Mouse (Mus musculus): ENCODE measurements around the gene Rtp2. TPM values are rescaled to one million over a fixed set of nuclear protein-coding genes. Genes with fewer than 3 reads are reported as not detected.
A peak's percentile ranks its signal among the peaks of the same experiment; 100 is the strongest.

Rtp2 gene
- polyA plus RNA-seq, 1 experiment from 2014 or later = not detected

DNA sequence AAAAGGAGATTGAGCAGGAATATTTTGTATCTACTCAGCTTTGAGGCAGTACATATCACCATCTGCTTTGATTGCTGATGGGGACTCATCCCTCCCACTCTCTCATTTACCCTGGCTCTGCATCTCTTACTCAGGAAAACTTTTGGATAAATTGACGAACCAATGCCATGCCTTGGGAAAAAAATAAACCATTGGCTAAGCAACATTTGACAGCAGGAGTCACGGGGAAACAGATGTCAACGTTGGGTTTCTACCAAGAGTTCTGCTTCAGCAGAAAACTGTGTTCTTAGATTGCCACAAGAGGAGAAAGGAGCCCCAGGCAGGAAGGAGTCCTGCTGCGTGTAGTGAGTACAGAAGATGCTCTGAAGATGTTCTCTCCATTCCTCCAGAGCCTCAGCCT is 32.1 kb downstream of the Rtp2 start:
- 86% methylated on average over 4 of the region's 4 CpGs for WGBS
- DNase-seq (ENCODE audit: low spot score) = no peak
- Histone ChIP-seq H3K27ac (no peak overlapping the region), H3K4me2 (replicated peaks) (no peak overlapping the region), H3K27me3 (ENCODE audit: control insufficient read depth, insufficient read depth, low read length) (no peaks in the 10 kb centered on the region), H3K4me3 (replicated peaks; ENCODE audit: low read length) (no peak overlapping the region), H3K36me3 (replicated peaks; ENCODE audit: control insufficient read depth, insufficient read depth) (no peaks in the 10 kb centered on the region), H3K9me3 (ENCODE audit: control insufficient read depth, low read length) (no peaks in the 10 kb centered on the region), H3K4me1 (replicated peaks; ENCODE audit: control insufficient read depth, insufficient read depth, low read length) (peaks cover 13% of the 10 kb centered on the region), H3K9ac (no peak overlapping the region)
- ATAC-seq (ENCODE audit: low FRiP score) = no peak

- Histone ChIP-seq H3K9ac (no peak overlapping the region), H3K36me3 (replicated peaks; ENCODE audit: control insufficient read depth, insufficient read depth) (no peaks in the 10 kb centered on the region), H3K4me1 (replicated peaks; ENCODE audit: control insufficient read depth, insufficient read depth, low read length) (peaks cover 13% of the 10 kb centered on the region), H3K4me3 (replicated peaks; ENCODE audit: low read length) (no peak overlapping the region), H3K9me3 (ENCODE audit: control insufficient read depth, low read length) (no peaks in the 10 kb centered on the region), H3K27ac (no peak overlapping the region), H3K27me3 (ENCODE audit: control insufficient read depth, insufficient read depth, low read length) (no peaks in the 10 kb centered on the region), H3K4me2 (replicated peaks) (peak overlapping the region; percentile 46)
- WGBS = 15% methylated on average over 12 of the region's 12 CpGs
- DNase-seq (ENCODE audit: low spot score) (peak; percentile 91), ATAC-seq (ENCODE audit: low FRiP score) (peak; percentile 86)
Observed at GRCm38 (mm10) chr16:23898840-23899239, 33.4 kb downstream of the Rtp2 start.

DNA sequence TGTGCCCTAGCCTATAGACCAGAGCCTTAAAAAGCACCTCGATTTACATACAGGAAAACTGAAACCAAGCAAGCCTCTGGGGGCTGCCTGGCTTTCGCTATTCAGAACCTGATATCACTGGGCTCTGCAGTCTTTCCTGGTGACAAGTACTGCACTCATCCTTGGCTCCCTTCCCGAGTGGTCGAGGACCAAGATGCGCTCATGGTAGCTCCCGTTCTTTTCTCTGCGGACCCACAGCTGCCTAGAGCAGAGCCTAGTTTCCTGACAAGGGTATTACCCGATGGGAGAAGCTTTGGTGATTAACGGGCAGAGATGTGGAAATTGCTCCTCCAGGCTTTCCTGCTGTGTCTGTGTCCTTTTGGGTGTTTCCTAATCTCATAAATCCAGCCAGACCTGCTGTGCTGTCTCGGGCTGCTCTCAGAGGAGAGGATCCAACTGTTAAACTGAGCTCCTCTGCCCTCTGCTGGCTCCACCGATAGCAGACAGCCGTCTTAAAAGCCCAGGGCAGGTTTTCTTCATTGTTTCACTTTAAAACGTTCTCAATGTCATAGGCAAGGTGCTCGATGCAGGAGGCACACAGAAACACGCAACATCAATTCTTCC is 34.1 kb downstream of the Rtp2 start:
- no peaks in the 10 kb centered on the region for H3K9me3 ChIP-seq (ENCODE audit: control insufficient read depth, low read length)
- WGBS = 11% methylated on average over 15 of the region's 15 CpGs
- 0 out of 2 replicates have a peak overlapping the region, but pooled peaks have one; percentile 32 for H3K27ac ChIP-seq
- peak overlapping the region; percentile 46 for H3K4me2 ChIP-seq (replicated peaks)
- ATAC-seq (ENCODE audit: low FRiP score) (peak; percentile 92), DNase-seq (ENCODE audit: low spot score) (peak; percentile 83)
- no peaks in the 10 kb centered on the region for H3K27me3 ChIP-seq (ENCODE audit: control insufficient read depth, insufficient read depth, low read length)
- H3K36me3 ChIP-seq (replicated peaks; ENCODE audit: control insufficient read depth, insufficient read depth) = no peaks in the 10 kb centered on the region
- H3K4me3 ChIP-seq (replicated peaks; ENCODE audit: low read length) = peak overlapping the region; percentile 6; the same call in 1 of the 2 replicates
- peaks cover 13% of the 10 kb centered on the region for H3K4me1 ChIP-seq (replicated peaks; ENCODE audit: control insufficient read depth, insufficient read depth, low read length)
- peak overlapping the region; percentile 39 for H3K9ac ChIP-seq

DNA sequence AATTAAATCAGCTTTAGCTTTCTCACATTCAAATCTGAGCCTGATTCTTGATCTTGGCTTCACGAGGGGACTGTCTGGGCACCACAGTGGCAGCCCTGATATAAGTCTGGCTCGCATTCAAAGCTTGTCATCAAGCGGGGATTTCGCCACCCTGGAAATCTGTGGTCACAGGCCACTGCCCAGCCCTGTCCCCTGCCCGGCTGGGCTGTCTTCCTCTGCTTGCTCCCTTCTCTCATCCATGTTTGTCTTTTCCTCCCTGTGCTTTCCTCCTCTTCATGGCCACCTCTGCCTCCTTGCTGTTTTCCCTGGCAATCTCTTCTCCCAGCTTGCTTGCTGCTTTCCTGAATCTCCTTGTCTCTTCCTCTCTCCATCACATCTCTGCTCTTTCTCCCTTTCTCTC is 34.7 kb downstream of the Rtp2 start:
- H3K36me3 ChIP-seq (replicated peaks; ENCODE audit: control insufficient read depth, insufficient read depth) = no peaks in the 10 kb centered on the region
- no peaks in the 10 kb centered on the region for H3K9me3 ChIP-seq (ENCODE audit: control insufficient read depth, low read length)
- H3K4me3 ChIP-seq (replicated peaks; ENCODE audit: low read length) = no peak overlapping the region
- 0 out of 2 replicates have a peak, but pooled peaks cover 5% of the 10 kb centered on the region for H3K27me3 ChIP-seq (ENCODE audit: control insufficient read depth, insufficient read depth, low read length)
- H3K9ac ChIP-seq = peak overlapping the region; percentile 39; the same call in 1 of the 2 replicates
- DNase-seq (ENCODE audit: low spot score) (no peak), ATAC-seq (ENCODE audit: low FRiP score) (no peak)
- peak overlapping the region; percentile 46 for H3K4me2 ChIP-seq (replicated peaks)
- 47% methylated on average over 5 of the region's 5 CpGs for WGBS
- no peak overlapping the region; the same call in 1 of the 2 replicates for H3K27ac ChIP-seq
- H3K4me1 ChIP-seq (replicated peaks; ENCODE audit: control insufficient read depth, insufficient read depth, low read length) = peaks cover 13% of the 10 kb centered on the region

DNA sequence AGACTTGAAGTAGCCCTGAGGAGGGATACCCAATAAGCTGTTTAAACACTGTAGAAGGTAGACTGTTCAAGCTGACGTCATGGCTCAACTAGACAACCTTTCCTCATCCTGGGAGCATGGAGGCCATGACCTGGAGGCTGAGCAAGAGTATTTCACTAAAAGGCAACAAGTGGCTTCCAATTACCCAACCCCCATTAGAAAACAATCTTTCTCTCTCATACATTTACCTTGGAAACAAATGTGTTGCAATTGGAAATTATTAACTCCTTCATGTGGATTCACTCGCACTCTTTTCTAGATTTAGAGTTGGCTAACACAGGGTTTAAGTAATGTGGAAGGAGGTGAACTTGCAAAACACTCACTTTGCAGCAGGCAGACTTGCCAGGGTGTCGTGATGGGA is 37.1 kb downstream of the Rtp2 start:
- Histone ChIP-seq H3K9me3 (ENCODE audit: control insufficient read depth, low read length) (no peaks in the 10 kb centered on the region), H3K9ac (no peak overlapping the region), H3K27ac (no peak overlapping the region), H3K36me3 (replicated peaks; ENCODE audit: control insufficient read depth, insufficient read depth) (no peaks in the 10 kb centered on the region), H3K27me3 (ENCODE audit: control insufficient read depth, insufficient read depth, low read length) (peaks cover 21% of the 10 kb centered on the region), H3K4me1 (replicated peaks; ENCODE audit: control insufficient read depth, insufficient read depth, low read length) (peaks cover 22% of the 10 kb centered on the region), H3K4me3 (replicated peaks; ENCODE audit: low read length) (no peak overlapping the region), H3K4me2 (replicated peaks) (no peak overlapping the region)
- no peak for ATAC-seq (ENCODE audit: low FRiP score)
- 88% methylated on average over 3 of the region's 3 CpGs for WGBS
- no peak for DNase-seq (ENCODE audit: low spot score)

GRCm38 (mm10) chr16:23890636-23891035 is 41.6 kb downstream of the Rtp2 start, which contains the start of gene Sst:
Sst (minus strand) TSS chr16:23890958.
- 4% methylated on average over 26 of the region's 26 CpGs for WGBS
- peak within 1 kb of the TSS; percentile 56 for H3K9ac ChIP-seq
- peaks cover 29% of the 10 kb centered on the region for H3K27me3 ChIP-seq (ENCODE audit: control insufficient read depth, insufficient read depth, low read length)
- H3K9me3 ChIP-seq (ENCODE audit: control insufficient read depth, low read length) = no peaks in the 10 kb centered on the region
- H3K4me1 ChIP-seq (replicated peaks; ENCODE audit: control insufficient read depth, insufficient read depth, low read length) = peaks cover 10% of the 10 kb centered on the region; the same call in 1 of the 2 replicates
- peak within 1 kb of the TSS; percentile 34 for H3K4me3 ChIP-seq (replicated peaks; ENCODE audit: low read length)
- H3K4me2 ChIP-seq (replicated peaks) = peak within 1 kb of the TSS; percentile 55
- H3K36me3 ChIP-seq (replicated peaks; ENCODE audit: control insufficient read depth, insufficient read depth) = no peaks in the 10 kb centered on the region
- DNase-seq (ENCODE audit: low spot score) (peak; percentile 38), ATAC-seq (ENCODE audit: low FRiP score) (0 out of 2 replicates have a peak, but pooled peaks have one; percentile 43)
- H3K27ac ChIP-seq = peak within 1 kb of the TSS; percentile 51

DNA sequence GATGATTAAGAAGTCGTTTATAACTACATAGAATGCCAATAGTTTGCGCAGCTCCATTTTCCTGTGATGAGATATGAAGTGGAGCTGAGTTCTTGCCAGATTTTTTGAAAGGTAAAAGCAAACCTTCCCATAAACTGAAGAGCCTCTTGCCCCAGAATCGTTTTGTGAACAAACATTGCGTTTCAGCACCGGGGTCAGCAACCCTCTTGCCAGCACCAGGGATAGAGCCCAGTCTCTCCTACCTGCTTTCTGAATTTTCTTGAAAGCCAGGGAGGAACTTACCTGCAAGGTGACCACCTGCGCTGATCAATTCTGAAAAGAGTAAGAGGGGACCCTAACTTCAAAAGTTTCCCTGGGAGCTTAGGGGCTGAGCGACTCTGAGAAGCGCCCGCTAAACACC is 42.0 kb downstream of the Rtp2 start:
- H3K4me2 ChIP-seq (replicated peaks) = peak overlapping the region; percentile 55
- H3K27me3 ChIP-seq (ENCODE audit: control insufficient read depth, insufficient read depth, low read length) = peaks cover 29% of the 10 kb centered on the region
- H3K4me1 ChIP-seq (replicated peaks; ENCODE audit: control insufficient read depth, insufficient read depth, low read length) = peaks cover 10% of the 10 kb centered on the region; the same call in 1 of the 2 replicates
- no peaks in the 10 kb centered on the region for H3K9me3 ChIP-seq (ENCODE audit: control insufficient read depth, low read length)
- H3K4me3 ChIP-seq (replicated peaks; ENCODE audit: low read length) = peak overlapping the region; percentile 34
- WGBS = 5% methylated on average over 9 of the region's 9 CpGs
- H3K36me3 ChIP-seq (replicated peaks; ENCODE audit: control insufficient read depth, insufficient read depth) = no peaks in the 10 kb centered on the region
- DNase-seq (ENCODE audit: low spot score) (no peak), ATAC-seq (ENCODE audit: low FRiP score) (no peak)
- H3K9ac ChIP-seq = peak overlapping the region; percentile 56
- peak overlapping the region; percentile 51 for H3K27ac ChIP-seq

GRCm38 (mm10) chr16:23887910-23888579 is 44.1 kb downstream of the Rtp2 start:
- WGBS = 35% methylated on average over 10 of the region's 10 CpGs
- H3K36me3 ChIP-seq (replicated peaks; ENCODE audit: control insufficient read depth, insufficient read depth) = no peaks in the 10 kb centered on the region
- H3K27me3 ChIP-seq (ENCODE audit: control insufficient read depth, insufficient read depth, low read length) = peaks cover 29% of the 10 kb centered on the region
- H3K9ac ChIP-seq = no peak overlapping the region
- ATAC-seq (ENCODE audit: low FRiP score) (peak; percentile 46; the same call in 1 of the 2 replicates), DNase-seq (ENCODE audit: low spot score) (no peak)
- no peak overlapping the region for H3K4me2 ChIP-seq (replicated peaks)
- no peaks in the 10 kb centered on the region for H3K9me3 ChIP-seq (ENCODE audit: control insufficient read depth, low read length)
- H3K27ac ChIP-seq = no peak overlapping the region; the same call in 1 of the 2 replicates
- no peak overlapping the region for H3K4me3 ChIP-seq (replicated peaks; ENCODE audit: low read length)
- H3K4me1 ChIP-seq (replicated peaks; ENCODE audit: control insufficient read depth, insufficient read depth, low read length) = peaks cover 16% of the 10 kb centered on the region; the same call in 1 of the 2 replicates

GRCm38 (mm10) chr16:23885098-23885497 is 47.1 kb downstream of the Rtp2 start:
- H3K4me2 ChIP-seq (replicated peaks) = no peak overlapping the region; the same call in 1 of the 2 replicates
- H3K9ac ChIP-seq = no peak overlapping the region
- H3K4me3 ChIP-seq (replicated peaks; ENCODE audit: low read length) = no peak overlapping the region
- WGBS = 55% methylated on average over 12 of the region's 12 CpGs
- no peaks in the 10 kb centered on the region for H3K36me3 ChIP-seq (replicated peaks; ENCODE audit: control insufficient read depth, insufficient read depth)
- peaks cover 8% of the 10 kb centered on the region for H3K27me3 ChIP-seq (ENCODE audit: control insufficient read depth, insufficient read depth, low read length)
- no peak for ATAC-seq (ENCODE audit: low FRiP score)
- no peak overlapping the region for H3K27ac ChIP-seq
- no peak for DNase-seq (ENCODE audit: low spot score)
- H3K9me3 ChIP-seq (ENCODE audit: control insufficient read depth, low read length) = no peaks in the 10 kb centered on the region
- peaks cover 6% of the 10 kb centered on the region; the same call in 1 of the 2 replicates for H3K4me1 ChIP-seq (replicated peaks; ENCODE audit: control insufficient read depth, insufficient read depth, low read length)

Measured in hindbrain, embryonic 14.5 days (tissue).